In the genomic region with DNA sequence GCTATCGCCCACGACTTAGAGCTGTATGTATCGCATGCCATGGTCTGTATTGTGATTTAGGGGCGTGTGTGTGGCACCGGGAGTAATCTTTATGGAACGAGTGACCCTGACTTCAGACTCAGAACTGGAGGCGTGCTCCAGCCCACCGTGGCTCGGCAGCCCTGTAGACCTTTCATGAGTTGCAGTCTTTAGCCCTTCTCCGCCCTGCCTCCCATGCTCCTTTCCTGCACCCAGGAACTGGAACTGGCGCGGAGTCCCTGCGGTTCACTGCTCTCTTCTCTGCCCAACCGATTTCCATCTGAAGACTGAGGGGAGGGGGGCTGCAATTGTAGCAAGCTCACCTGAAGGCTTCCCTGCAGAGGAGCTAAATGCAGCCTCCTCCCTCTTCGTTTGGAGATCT, we compare ENCODE assay signal across 8 mouse cellular contexts. TPM values are rescaled to one million over a fixed set of nuclear protein-coding genes. Genes with fewer than 3 reads are reported as not detected.
DNase-seq lines count a peak whose midpoint lies in the region; ATAC-seq and TF ChIP-seq lines count a peak whose summit lies in the region.

No protein-coding gene starts in this region.

- no peaks in the 10 kb centered on the region for H3K27me3 ChIP-seq in erythroblast, embryonic 14.5 days (ENCODE audit: control insufficient read depth)
- no peaks in the 10 kb centered on the region for H3K27me3 ChIP-seq in forebrain, postnatal 0 days (ENCODE audit: insufficient read depth, low read length)

- peak overlapping the region; percentile 86 for H3K27ac ChIP-seq in forebrain, postnatal 0 days (ENCODE audit: low read depth, low read length)
- no peak overlapping the region for H3K27ac ChIP-seq in macrophage

- peaks cover 24% of the 10 kb centered on the region for H3K36me3 ChIP-seq in erythroblast, embryonic 14.5 days (ENCODE audit: control insufficient read depth)
- peaks cover 23% of the 10 kb centered on the region for H3K36me3 ChIP-seq in forebrain, postnatal 0 days (ENCODE audit: insufficient read depth)
- peaks cover 12% of the 10 kb centered on the region; the same call in 1 of the 2 replicates for H3K36me3 ChIP-seq in macrophage (ENCODE audit: inconsistent target)

- H3K9me3 ChIP-seq in erythroblast, embryonic 14.5 days (ENCODE audit: control insufficient read depth, low read length) = no peaks in the 10 kb centered on the region; the same call in 1 of the 2 replicates
- no peaks in the 10 kb centered on the region for H3K9me3 ChIP-seq in forebrain, postnatal 0 days (ENCODE audit: low read length)

- H3K4me1 ChIP-seq in erythroblast, embryonic 14.5 days (ENCODE audit: control insufficient read depth) = peaks cover 51% of the 10 kb centered on the region
- H3K4me1 ChIP-seq in forebrain, postnatal 0 days (ENCODE audit: insufficient read depth) = peaks cover 6% of the 10 kb centered on the region; the same call in 1 of the 2 replicates

- peaks cover 8% of the 10 kb centered on the region; the same call in 1 of the 2 replicates for H3K79me2 ChIP-seq in macrophage (ENCODE audit: inconsistent target)

- no peak for ATAC-seq in erythroblast, adult 5-6 weeks (replicated peaks; ENCODE audit: low FRiP score, poor library complexity, severe bottlenecking)
- no peak for ATAC-seq in forebrain, postnatal 0 days
- ATAC-seq in frontal cortex, adult (ENCODE audit: low TSS enrichment) = no peak

- no peak for TF ChIP-seq CTCF in forebrain, postnatal 0 days (IDR thresholded peaks at IDR 0.05; ENCODE audit: low read depth)

- 0% methylated on average over 15 of the region's 15 CpGs for WGBS in forebrain, postnatal 0 days
- 1% methylated on average over 15 of the region's 15 CpGs for WGBS in macrophage (ENCODE audit: missing documents)

- peak overlapping the region; percentile 91 for H3K4me2 ChIP-seq in forebrain, postnatal 0 days (ENCODE audit: low read depth)

- peak; percentile 35 for DNase-seq in 3T3-L1 (ENCODE audit: low read depth, low spot score)
- DNase-seq in forebrain, postnatal 0 days = no peak
- no peak for DNase-seq in cerebellum, postnatal 4 days (ENCODE audit: low spot score in 2 of 2)
- DNase-seq in embryo, embryonic 10.5 days (ENCODE audit: low spot score) = no peak

- peak overlapping the region; percentile 87 for H3K9ac ChIP-seq in forebrain, postnatal 0 days

- H3K4me3 ChIP-seq in erythroblast, embryonic 14.5 days (replicated peaks) = peak overlapping the region; percentile 87
- peak overlapping the region; percentile 89 for H3K4me3 ChIP-seq in forebrain, postnatal 0 days (ENCODE audit: low read depth, low read length)
- peak overlapping the region; percentile 83 for H3K4me3 ChIP-seq in macrophage (ENCODE audit: inconsistent target)

RNA-seq across cellular contexts. Expression of a gene that starts 1.0 kb away (rescaled TPM):
- polyA plus RNA-seq in erythroblast, embryonic 14.5 days (2012) = 0.21 and 0.44 TPM in 2 replicates
- total RNA-seq in erythroblast, adult 5-6 weeks (2015; ENCODE audit: low replicate concordance) = 1.5 and 1.7 TPM in 2 replicates
- 2.8 and 6.6 TPM in 2 replicates for total RNA-seq in erythroblast, adult 5-6 weeks (2017; ENCODE audit: low replicate concordance)
- 32.1 and 37.5 TPM in 2 replicates for total RNA-seq in forebrain, postnatal 0 days (2014; rRNA removed)
- 54.9 and 58.6 TPM in 2 replicates for polyA plus RNA-seq in forebrain, postnatal 0 days (2015; fragmentation: Nextera tagmentation; extraction: Ambion mirVana)
- total RNA-seq in macrophage (2018; cell fraction: chromatin; rRNA removed) = 10 to 100 TPM in 1 of 26 experiments, 1 to 10 TPM in 23, under 1 TPM in 2; 0.92 to 12.7 (median 4.5) TPM
- total RNA-seq in macrophage (2018; cell fraction: cytosol; rRNA removed) = 10 to 100 TPM in 16 of 26 experiments, 1 to 10 TPM in 10; 5.4 to 14.4 (median 10.7) TPM
- total RNA-seq in macrophage (2018; cell fraction: nucleus; rRNA removed) = 10 to 100 TPM in 3 of 26 experiments, 1 to 10 TPM in 23; 1.9 to 11.9 (median 5.4) TPM
- 7.9 to 14.2 TPM (median 9.4 TPM) in 3 replicates for polyA plus RNA-seq in macrophage (2018)

RNA-seq across cellular contexts. Expression of a gene that starts 8.6 kb away (rescaled TPM):
- polyA plus RNA-seq in erythroblast, embryonic 14.5 days (2012) = 0.19 and 0.32 TPM in 2 replicates
- 2,071 and 2,279 TPM in 2 replicates for total RNA-seq in erythroblast, adult 5-6 weeks (2015; ENCODE audit: low replicate concordance)
- total RNA-seq in erythroblast, adult 5-6 weeks (2017; ENCODE audit: low replicate concordance) = 352 and 444 TPM in 2 replicates
- 0.54 and 1.2 TPM in 2 replicates for total RNA-seq in forebrain, postnatal 0 days (2014; rRNA removed)
- polyA plus RNA-seq in forebrain, postnatal 0 days (2015; fragmentation: Nextera tagmentation; extraction: Ambion mirVana) = 0.63 and 1.0 TPM in 2 replicates
- 10 to 100 TPM in 4 of 26 experiments, 1 to 10 TPM in 13, not detected in 9; 1.6 to 11.4 (median 6.5) TPM for total RNA-seq in macrophage (2018; cell fraction: chromatin; rRNA removed)
- 10 to 100 TPM in 15 of 26 experiments, 1 to 10 TPM in 11; 4.2 to 76.7 (median 18.4) TPM for total RNA-seq in macrophage (2018; cell fraction: cytosol; rRNA removed)
- total RNA-seq in macrophage (2018; cell fraction: nucleus; rRNA removed) = 10 to 100 TPM in 15 of 26 experiments, 1 to 10 TPM in 10, not detected in 1; 1.3 to 64.8 (median 12.7) TPM
- 2.6 to 16.1 TPM (median 12.6 TPM) in 3 replicates for polyA plus RNA-seq in macrophage (2018)

RNA-seq across cellular contexts. Expression of a gene that starts 15.0 kb away (rescaled TPM):
- polyA plus RNA-seq in erythroblast, embryonic 14.5 days (2012) = 29.8 and 38.6 TPM in 2 replicates
- total RNA-seq in erythroblast, adult 5-6 weeks (2015; ENCODE audit: low replicate concordance) = 8.6 and 12.3 TPM in 2 replicates
- 5.1 and 7.7 TPM in 2 replicates for total RNA-seq in erythroblast, adult 5-6 weeks (2017; ENCODE audit: low replicate concordance)
- 197 and 210 TPM in 2 replicates for total RNA-seq in forebrain, postnatal 0 days (2014; rRNA removed)
- 160 and 186 TPM in 2 replicates for polyA plus RNA-seq in forebrain, postnatal 0 days (2015; fragmentation: Nextera tagmentation; extraction: Ambion mirVana)
- 1 to 10 TPM in 17 of 26 experiments, under 1 TPM in 6, not detected in 3; 0.50 to 6.7 (median 1.9) TPM for total RNA-seq in macrophage (2018; cell fraction: chromatin; rRNA removed)
- total RNA-seq in macrophage (2018; cell fraction: cytosol; rRNA removed) = 10 to 100 TPM; 27.8 to 59.2 (median 41.6) TPM
- 10 to 100 TPM in 9 of 26 experiments, 1 to 10 TPM in 17; 2.4 to 15.6 (median 7.9) TPM for total RNA-seq in macrophage (2018; cell fraction: nucleus; rRNA removed)
- 22.2 to 62.2 TPM (median 53.7 TPM) in 3 replicates for polyA plus RNA-seq in macrophage (2018)

RNA-seq across cellular contexts. Expression of a gene that starts 43.6 kb away (rescaled TPM):
- polyA plus RNA-seq in erythroblast, embryonic 14.5 days (2012) = 0.03 TPM in 1 of 2 replicates, not detected in the other
- total RNA-seq in erythroblast, adult 5-6 weeks (2015; ENCODE audit: low replicate concordance) = not detected in 2 replicates
- not detected in 2 replicates for total RNA-seq in erythroblast, adult 5-6 weeks (2017; ENCODE audit: low replicate concordance)
- total RNA-seq in forebrain, postnatal 0 days (2014; rRNA removed) = 76.2 and 106 TPM in 2 replicates
- 47.9 and 71.6 TPM in 2 replicates for polyA plus RNA-seq in forebrain, postnatal 0 days (2015; fragmentation: Nextera tagmentation; extraction: Ambion mirVana)
- 1 to 10 TPM in 23 of 26 experiments, under 1 TPM in 3; 0.59 to 5.7 (median 1.7) TPM for total RNA-seq in macrophage (2018; cell fraction: chromatin; rRNA removed)
- under 1 TPM in 23 of 26 experiments, not detected in 3; 0.07 to 0.44 (median 0.18) TPM for total RNA-seq in macrophage (2018; cell fraction: cytosol; rRNA removed)
- 1 to 10 TPM in 5 of 26 experiments, under 1 TPM in 19, not detected in 2; 0.14 to 2.5 (median 0.55) TPM for total RNA-seq in macrophage (2018; cell fraction: nucleus; rRNA removed)
- 0.23 TPM in 1 of 3 replicates, not detected in the others for polyA plus RNA-seq in macrophage (2018)

RNA-seq across cellular contexts. Expression of a gene that starts 44.6 kb away (rescaled TPM):
- polyA plus RNA-seq in erythroblast, embryonic 14.5 days (2012) = 19.4 and 20.0 TPM in 2 replicates
- 18.6 and 38.2 TPM in 2 replicates for total RNA-seq in erythroblast, adult 5-6 weeks (2015; ENCODE audit: low replicate concordance)
- total RNA-seq in erythroblast, adult 5-6 weeks (2017; ENCODE audit: low replicate concordance) = 21.2 and 33.5 TPM in 2 replicates
- 62.6 and 78.2 TPM in 2 replicates for total RNA-seq in forebrain, postnatal 0 days (2014; rRNA removed)
- 51.5 and 52.9 TPM in 2 replicates for polyA plus RNA-seq in forebrain, postnatal 0 days (2015; fragmentation: Nextera tagmentation; extraction: Ambion mirVana)
- total RNA-seq in macrophage (2018; cell fraction: chromatin; rRNA removed) = 100 to 1,000 TPM in 21 of 26 experiments, 10 to 100 TPM in 5; 61.3 to 303 (median 196) TPM
- 10 to 100 TPM; 39.2 to 71.1 (median 59.6) TPM for total RNA-seq in macrophage (2018; cell fraction: cytosol; rRNA removed)
- 100 to 1,000 TPM in 15 of 26 experiments, 10 to 100 TPM in 11; 48.7 to 209 (median 106) TPM for total RNA-seq in macrophage (2018; cell fraction: nucleus; rRNA removed)
- 35.3 to 118 TPM (median 57.2 TPM) in 3 replicates for polyA plus RNA-seq in macrophage (2018)
